Mouse (Mus musculus) limb, embryonic 14.5 days (tissue): ENCODE measurements at regions not wholly inside any gene's neighbourhood (a gene's known extent, or its start where the extent isn't known, plus 50 kb on each side); places are given as distances from the start of the nearest gene placed in this dataset.
A peak's percentile ranks its signal among the peaks of the same experiment; 100 is the strongest.

Experiments used
- ATAC-seq: fragments of 200-750 bp; cut with Nextera tagmentation; 2 replicates; pipeline ENCODE4 v1.8.0; 2017; ENCODE audit warnings: low read depth, moderate number of reproducible peaks, moderate TSS enrichment; ENCODE audit not compliant: low FRiP score
- DNase-seq: peaks from one replicate; pipeline ENCODE4 v3.0.0-alpha.2; 2015; ENCODE audit warnings: low spot score
- H3K27ac ChIP-seq: fragments of 300-500 bp; sonication (generic); replicated peaks from 2 replicates; pipeline ENCODE4 v1.5.1; 2014; ENCODE audit warnings: low read depth, mild to moderate bottlenecking, low read length, moderate library complexity, mixed read lengths
- H3K27me3 ChIP-seq: fragments of 300-500 bp; sonication (generic); 2 replicates; pipeline ENCODE4 v1.6.1; 2014; ENCODE audit warnings: low read length, mixed read lengths; ENCODE audit not compliant: control insufficient read depth, insufficient read depth
- H3K36me3 ChIP-seq: fragments of 300-500 bp; sonication (generic); 2 replicates; pipeline ENCODE4 v1.6.1; 2014; ENCODE audit warnings: mild to moderate bottlenecking, low read length, moderate library complexity, mixed read lengths; ENCODE audit not compliant: control insufficient read depth, insufficient read depth
- H3K4me1 ChIP-seq: fragments of 300-500 bp; sonication (generic); 2 replicates; pipeline ENCODE4 v1.6.1; 2014; ENCODE audit warnings: antibody characterized with exemption, low read length, mixed read lengths; ENCODE audit not compliant: control insufficient read depth, insufficient read depth
- H3K4me2 ChIP-seq: fragments of 300-500 bp; sonication (generic); replicated peaks from 2 replicates; pipeline ENCODE4 v1.6.1; 2014; ENCODE audit warnings: low read depth, mild to moderate bottlenecking, low read length, moderate library complexity; ENCODE audit not compliant: severe bottlenecking
- H3K4me3 ChIP-seq: fragments of 300-500 bp; sonication (generic); replicated peaks from 2 replicates; pipeline ENCODE4 v1.5.1; 2014; ENCODE audit warnings: low read length
- H3K9ac ChIP-seq: fragments of 300-500 bp; sonication (generic); 2 replicates; pipeline ENCODE4 v1.6.1; 2014; ENCODE audit warnings: mild to moderate bottlenecking, low read depth, low read length, moderate library complexity; ENCODE audit not compliant: severe bottlenecking
- H3K9me3 ChIP-seq: fragments of 300-500 bp; sonication (generic); 2 replicates; pipeline ENCODE4 v1.6.1; 2016; ENCODE audit warnings: low read length; ENCODE audit not compliant: control insufficient read depth
- POLR2A ChIP-seq: fragments of 200-500 bp; IDR thresholded peaks from 2 replicates; pipeline ENCODE4 v1.8.0; 2012; ENCODE audit warnings: inconsistent platforms, mild to moderate bottlenecking, moderate library complexity, borderline replicate concordance; ENCODE audit not compliant: insufficient read depth, insufficient read length; ENCODE audit errors: extremely low read depth
- WGBS: fragments of 180-500 bp; shearing (Covaris S2); extraction: QIAGEN DNeasy Blood & Tissue Kit; methylation state at CpG from one replicate; pipeline ENCODE4 v1.1.7; 2014; 5-methylcytosine and 5-hydroxymethylcytosine counted together

DNA sequence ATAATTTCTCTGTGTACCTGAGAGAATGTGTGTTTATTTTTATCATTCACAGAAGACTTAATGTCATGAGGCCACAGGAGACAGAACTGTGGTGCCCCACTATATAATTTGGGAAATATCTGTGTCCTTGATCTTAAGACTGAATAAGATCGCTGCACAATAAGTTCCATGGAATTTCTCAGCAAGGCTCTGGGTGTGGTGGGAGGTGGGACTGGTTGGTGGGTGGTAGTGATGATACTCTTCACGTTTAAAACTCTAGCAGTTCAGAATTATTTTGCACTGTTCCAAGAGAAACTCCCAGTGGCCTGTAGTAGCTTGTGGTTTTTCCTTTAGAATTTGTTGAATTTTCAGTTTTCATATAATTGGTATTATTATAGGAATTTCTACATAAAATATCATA, 307.4 kb upstream of the Fat3 start:
- 74% methylated on average over 2 of the region's 2 CpGs for WGBS
- TF ChIP-seq POLR2A = no peak
- Histone ChIP-seq H3K4me2 (no peak overlapping the region), H3K36me3 (no peaks in the 10 kb centered on the region), H3K27me3 (no peaks in the 10 kb centered on the region), H3K27ac (no peak overlapping the region), H3K4me1 (no peaks in the 10 kb centered on the region), H3K4me3 (no peak overlapping the region), H3K9ac (no peak overlapping the region), H3K9me3 (no peaks in the 10 kb centered on the region)
- DNase-seq (no peak), ATAC-seq (no peak)

DNA sequence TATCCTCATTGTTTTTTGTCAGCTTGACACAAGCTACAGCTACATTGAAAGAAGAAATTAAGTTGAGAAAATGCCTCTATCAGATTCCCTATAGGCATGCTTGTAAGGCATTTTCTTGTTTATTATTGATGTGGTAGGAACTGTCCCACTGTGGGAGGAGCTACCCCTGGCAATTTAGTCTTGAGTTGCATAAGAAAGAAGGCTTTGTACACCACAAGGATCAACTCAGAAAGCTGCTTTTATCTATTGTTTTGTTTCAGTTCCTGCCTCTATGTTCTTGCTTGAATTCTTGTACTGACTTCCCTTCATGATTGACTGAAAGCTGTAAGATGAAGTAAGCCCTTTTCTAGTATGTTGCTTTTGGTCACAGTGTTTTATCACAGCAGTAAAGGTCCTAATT, 271.8 kb upstream of the Fat3 start:
- Histone ChIP-seq H3K9ac (no peak overlapping the region), H3K4me2 (no peak overlapping the region), H3K4me1 (no peaks in the 10 kb centered on the region), H3K36me3 (no peaks in the 10 kb centered on the region), H3K9me3 (no peaks in the 10 kb centered on the region), H3K4me3 (no peak overlapping the region), H3K27ac (no peak overlapping the region), H3K27me3 (no peaks in the 10 kb centered on the region)
- no peak for TF ChIP-seq POLR2A
- ATAC-seq = no peak
- DNase-seq = no peak

DNA sequence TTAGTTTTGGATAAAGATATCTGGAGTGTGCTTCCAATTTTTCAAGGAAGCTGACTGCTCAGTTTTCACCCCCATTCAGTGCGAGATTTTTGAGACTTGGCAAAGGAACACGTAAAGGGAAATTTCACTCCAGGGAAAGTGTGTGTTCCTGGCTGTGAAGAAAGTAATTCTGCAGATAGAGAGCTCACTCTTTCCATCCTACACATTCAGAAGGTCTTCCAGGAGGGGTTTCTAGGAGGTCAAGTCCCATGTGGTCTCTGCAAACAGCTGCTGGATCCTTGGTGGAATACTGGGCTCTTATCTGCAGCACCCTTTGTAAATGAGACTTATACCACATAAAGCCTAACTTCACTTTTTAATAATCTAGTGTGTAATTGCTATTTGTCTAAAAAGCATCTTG, 226.6 kb upstream of the Fat3 start:
- Histone ChIP-seq H3K9me3 (no peaks in the 10 kb centered on the region), H3K4me3 (no peak overlapping the region), H3K27me3 (no peaks in the 10 kb centered on the region), H3K9ac (no peak overlapping the region), H3K4me1 (no peaks in the 10 kb centered on the region), H3K36me3 (no peaks in the 10 kb centered on the region), H3K4me2 (no peak overlapping the region), H3K27ac (no peak overlapping the region)
- DNase-seq (peak; percentile 15), ATAC-seq (peak; percentile 71; the same call in 1 of the 2 replicates)
- TF ChIP-seq POLR2A = no peak
- 68% methylated on average over 2 of the region's 2 CpGs for WGBS

DNA sequence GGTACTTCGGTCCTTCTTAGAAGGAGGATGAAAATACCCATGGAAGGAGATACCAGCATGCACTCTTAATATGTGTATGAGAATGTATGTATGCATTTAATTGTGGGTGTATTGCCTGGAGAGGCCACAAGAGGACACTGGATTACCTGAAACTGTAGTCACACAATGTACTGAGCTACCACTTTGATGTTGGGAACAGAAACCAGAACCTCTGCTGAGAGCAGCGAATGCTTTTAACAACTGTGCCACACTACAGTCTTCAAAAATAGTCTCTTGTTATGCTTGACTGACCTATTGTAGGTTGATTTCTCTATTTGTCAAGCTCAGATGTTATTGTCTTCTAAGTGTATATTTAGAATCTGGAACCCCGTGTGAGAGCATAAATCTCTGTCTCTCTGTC, 201.3 kb upstream of the Fat3 start:
- WGBS = 73% methylated on average over 3 of the region's 3 CpGs
- ATAC-seq (no peak), DNase-seq (no peak)
- no peaks in the 10 kb centered on the region for H3K27me3 ChIP-seq
- no peaks in the 10 kb centered on the region for H3K4me1 ChIP-seq
- no peaks in the 10 kb centered on the region for H3K36me3 ChIP-seq
- no peak overlapping the region for H3K9ac ChIP-seq
- H3K4me2 ChIP-seq = no peak overlapping the region
- H3K4me3 ChIP-seq = no peak overlapping the region
- no peak for TF ChIP-seq POLR2A
- H3K27ac ChIP-seq = no peak overlapping the region
- no peaks in the 10 kb centered on the region; the same call in 1 of the 2 replicates for H3K9me3 ChIP-seq

DNA sequence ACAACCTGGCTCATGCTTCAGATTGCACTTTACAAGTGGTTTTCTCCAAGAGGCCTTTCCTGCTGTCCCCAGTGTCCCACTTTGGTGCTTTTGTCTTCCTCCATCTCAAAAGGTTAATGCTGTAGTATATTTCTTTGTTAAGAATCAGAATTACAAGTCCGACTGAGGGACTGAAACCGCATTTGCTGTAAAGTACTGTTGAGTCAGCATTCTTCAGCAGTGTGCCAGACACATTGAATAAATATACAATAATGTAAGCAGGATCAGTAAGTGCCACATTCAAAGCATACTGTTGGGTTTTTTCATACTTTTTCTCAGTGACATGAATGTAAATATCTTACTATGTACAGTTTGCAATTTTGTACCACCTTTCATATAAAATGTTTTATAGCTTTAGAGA, 160.4 kb upstream of the Fat3 start:
- H3K9me3 ChIP-seq = no peaks in the 10 kb centered on the region
- TF ChIP-seq POLR2A = no peak
- H3K4me3 ChIP-seq = no peak overlapping the region
- H3K36me3 ChIP-seq = no peaks in the 10 kb centered on the region
- DNase-seq (no peak), ATAC-seq (no peak)
- WGBS = 69% methylated on average over 2 of the region's 2 CpGs
- no peak overlapping the region for H3K9ac ChIP-seq
- H3K4me2 ChIP-seq = no peak overlapping the region
- no peak overlapping the region for H3K27ac ChIP-seq
- H3K4me1 ChIP-seq = no peaks in the 10 kb centered on the region
- no peaks in the 10 kb centered on the region for H3K27me3 ChIP-seq

DNA sequence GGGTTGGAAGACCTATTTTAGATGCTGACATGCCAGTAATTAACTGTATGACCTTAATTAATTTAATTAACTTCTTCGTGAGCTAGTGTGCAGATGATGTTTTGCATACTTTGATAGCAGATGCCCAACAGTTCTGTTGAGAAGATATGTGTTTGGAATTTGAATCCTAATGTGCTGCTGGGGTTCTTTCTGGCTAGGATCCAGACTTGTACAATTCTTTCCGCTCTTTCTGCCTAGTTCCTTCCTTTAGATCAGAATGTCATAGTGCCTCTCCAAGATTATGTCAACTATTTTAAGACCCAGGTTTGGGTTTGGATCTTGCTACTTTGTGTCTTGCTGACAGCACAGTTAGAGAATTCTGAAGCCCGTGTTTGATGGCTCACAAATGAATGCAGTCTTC, 159.9 kb upstream of the Fat3 start:
- H3K4me1 ChIP-seq = no peaks in the 10 kb centered on the region
- peak; percentile 23 for DNase-seq
- no peak for ATAC-seq
- no peaks in the 10 kb centered on the region for H3K36me3 ChIP-seq
- H3K9ac ChIP-seq = no peak overlapping the region
- H3K4me3 ChIP-seq = no peak overlapping the region
- no peaks in the 10 kb centered on the region for H3K9me3 ChIP-seq
- H3K27me3 ChIP-seq = no peaks in the 10 kb centered on the region
- 56% methylated on average over 3 of the region's 3 CpGs for WGBS
- no peak overlapping the region for H3K27ac ChIP-seq
- H3K4me2 ChIP-seq = no peak overlapping the region
- no peak for TF ChIP-seq POLR2A
